Mouse (Mus musculus): Measurements from ENCODE around the gene Nub1.

DNA sequence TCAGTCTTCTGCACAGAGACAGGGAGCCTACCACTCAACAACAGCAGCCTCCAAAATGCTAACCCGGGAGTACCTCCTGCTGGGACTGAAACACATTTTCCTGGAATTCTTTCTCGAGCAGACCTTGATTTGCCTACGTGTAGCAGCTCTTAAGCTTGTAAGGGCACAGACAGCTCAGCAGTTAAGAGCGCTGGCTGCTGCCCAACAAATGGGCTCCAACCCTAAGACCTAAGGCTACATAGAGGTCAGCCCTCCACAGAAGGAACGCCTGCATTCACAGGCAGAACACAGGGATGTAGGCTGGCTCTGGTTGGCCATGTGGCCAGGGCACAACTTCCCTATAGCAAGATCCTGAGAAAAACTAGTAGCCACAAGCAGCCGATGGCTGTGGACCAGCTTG lies 40.6 kb downstream of the Nub1 start:
- no peak for TF ChIP-seq CTCF (IDR thresholded peaks at IDR 0.05; ENCODE audit: low read depth, low read length)
- no peak for TF ChIP-seq POLR2A (IDR thresholded peaks at IDR 0.05; ENCODE audit: borderline replicate concordance, low read depth, low read length)
